Mouse (Mus musculus) liver, adult 2 months (tissue): ENCODE measurements at regions not wholly inside any gene's neighbourhood (a gene's known extent, or its start where the extent isn't known, plus 50 kb on each side); places are given as distances from the start of the nearest gene placed in this dataset.

Experiments
- CTCF ChIP-seq: fragments of 200-500 bp; IDR thresholded peaks from 2 replicates; pipeline ENCODE4 v1.5.1; 2011; ENCODE audit warnings: low read depth, low read length, control low read depth
- POLR2A ChIP-seq: fragments of 200-500 bp; IDR thresholded peaks from 2 replicates; pipeline ENCODE4 v1.6.1; 2011; ENCODE audit warnings: low read length, control low read depth; ENCODE audit not compliant: insufficient read depth; ENCODE audit errors: extremely low read depth

DNA sequence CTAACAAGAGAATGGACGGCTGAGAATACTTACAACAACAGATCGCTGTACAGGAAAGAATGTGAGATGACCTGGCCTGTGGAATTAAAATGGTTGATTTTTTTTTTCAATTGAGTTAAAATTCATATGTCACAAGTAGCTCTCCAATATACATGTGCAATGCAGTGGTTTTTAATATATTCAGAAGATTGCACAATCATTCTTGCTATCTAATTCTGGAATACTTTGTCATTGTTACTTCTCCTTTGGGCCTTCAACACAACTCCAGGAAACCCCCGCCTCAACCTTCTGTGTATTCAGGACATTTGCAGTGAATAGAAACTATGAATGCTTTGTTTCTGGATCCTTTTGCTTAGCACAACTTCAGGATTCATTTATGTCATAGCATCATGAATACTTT lies 152.5 kb upstream of the Med13l start:
- TF ChIP-seq CTCF (no peak), POLR2A (no peak)
